Mouse (Mus musculus) limb, embryonic 11.5 days (tissue): ENCODE results near the gene H2-M10.2. TPM values are rescaled to one million over a fixed set of nuclear protein-coding genes. Genes with fewer than 3 reads are reported as not detected.

Experiments
- ATAC-seq: fragments of 200-750 bp; cut with Nextera tagmentation; 2 replicates; pipeline ENCODE4 v1.8.0; 2017; ENCODE audit warnings: low read depth; ENCODE audit not compliant: insufficient number of reproducible peaks, low FRiP score, low TSS enrichment
- DNase-seq: peaks from one replicate; pipeline ENCODE4 v3.0.0-alpha.2; 2015; ENCODE audit warnings: low spot score
- H3K27ac ChIP-seq: fragments of 300-500 bp; sonication (generic); replicated peaks from 2 replicates; pipeline ENCODE4 v1.5.1; 2014; ENCODE audit warnings: low read depth, mild to moderate bottlenecking, low read length
- H3K27me3 ChIP-seq: fragments of 300-500 bp; sonication (generic); 2 replicates; pipeline ENCODE4 v1.6.1; 2014; ENCODE audit warnings: mild to moderate bottlenecking, low read length, mixed read lengths; ENCODE audit not compliant: control insufficient read depth, insufficient read depth
- H3K36me3 ChIP-seq: fragments of 300-500 bp; sonication (generic); 2 replicates; pipeline ENCODE4 v1.6.1; 2014; ENCODE audit warnings: mild to moderate bottlenecking, low read length, moderate library complexity, mixed read lengths; ENCODE audit not compliant: control insufficient read depth, insufficient read depth
- H3K4me1 ChIP-seq: fragments of 300-500 bp; sonication (generic); 2 replicates; pipeline ENCODE4 v1.6.1; 2014; ENCODE audit warnings: low read length, mixed read lengths; ENCODE audit not compliant: control insufficient read depth, insufficient read depth
- H3K4me2 ChIP-seq: fragments of 300-500 bp; sonication (generic); 2 replicates; pipeline ENCODE4 v1.6.1; 2014; ENCODE audit warnings: low read depth, mild to moderate bottlenecking, moderate library complexity; ENCODE audit not compliant: severe bottlenecking
- H3K4me3 ChIP-seq: fragments of 300-500 bp; sonication (generic); 2 replicates; pipeline ENCODE4 v1.5.1; 2014; ENCODE audit warnings: low read depth, low read length
- H3K9ac ChIP-seq: fragments of 300-500 bp; sonication (generic); 2 replicates; pipeline ENCODE4 v1.6.1; 2014; ENCODE audit warnings: mild to moderate bottlenecking, low read length
- H3K9me3 ChIP-seq: fragments of 300-500 bp; sonication (generic); 2 replicates; pipeline ENCODE4 v1.6.1; 2016; ENCODE audit warnings: low read length; ENCODE audit not compliant: control insufficient read depth
- WGBS: fragments of 180-500 bp; shearing (Covaris S2); extraction: QIAGEN DNeasy Blood & Tissue Kit; methylation state at CpG from one replicate; pipeline ENCODE4 v1.1.7; 2014; 5-methylcytosine and 5-hydroxymethylcytosine counted together
- polyA plus RNA-seq: library from polyadenylated mRNA; unstranded; fragments of >200 nt; fragmentation: Nextera tagmentation; extraction: Ambion mirVana; gene quantifications from 2 replicates; pipeline ENCODE4 v1.2.1, GENCODE M21; 2014

The H2-M10.2 gene
- polyA plus RNA-seq, 1 experiment from 2014 or later = 0.13 TPM

GRCm38 (mm10) chr17:36261511-36262166 is 24.7 kb downstream of the H2-M10.2 start:
- Histone ChIP-seq H3K36me3 (peaks cover 17% of the 10 kb centered on the region; the same call in 1 of the 2 replicates), H3K4me2 (no peak overlapping the region), H3K4me1 (no peaks in the 10 kb centered on the region), H3K27me3 (no peaks in the 10 kb centered on the region), H3K9me3 (no peaks in the 10 kb centered on the region), H3K4me3 (no peak overlapping the region), H3K9ac (no peak overlapping the region), H3K27ac (no peak overlapping the region)
- no peak for DNase-seq
- 94% methylated on average over 9 of the region's 9 CpGs for WGBS
- ATAC-seq = no peak

GRCm38 (mm10) chr17:36257969-36258368 is 28.3 kb downstream of the H2-M10.2 start, which contains the start of gene Rpp21:
TSS of gene Rpp21 (minus strand) at chr17:36258069.
- peak within 1 kb of the TSS; percentile 48 for H3K4me2 ChIP-seq
- no peaks in the 10 kb centered on the region for H3K9me3 ChIP-seq
- ATAC-seq (no peak; the same call in 1 of the 2 replicates), DNase-seq (no peak)
- H3K36me3 ChIP-seq = peaks cover 11% of the 10 kb centered on the region; the same call in 1 of the 2 replicates
- peak within 1 kb of the TSS; percentile 75 for H3K4me3 ChIP-seq
- no peaks in the 10 kb centered on the region for H3K4me1 ChIP-seq
- 49% methylated on average over 6 of the region's 6 CpGs for whole genome bisulfite sequencing
- 0 out of 2 replicates have a peak within 1 kb of the TSS, but pooled peaks have one; percentile 36 for H3K27ac ChIP-seq
- peak within 1 kb of the TSS; percentile 80 for H3K9ac ChIP-seq
- H3K27me3 ChIP-seq = no peaks in the 10 kb centered on the region

DNA sequence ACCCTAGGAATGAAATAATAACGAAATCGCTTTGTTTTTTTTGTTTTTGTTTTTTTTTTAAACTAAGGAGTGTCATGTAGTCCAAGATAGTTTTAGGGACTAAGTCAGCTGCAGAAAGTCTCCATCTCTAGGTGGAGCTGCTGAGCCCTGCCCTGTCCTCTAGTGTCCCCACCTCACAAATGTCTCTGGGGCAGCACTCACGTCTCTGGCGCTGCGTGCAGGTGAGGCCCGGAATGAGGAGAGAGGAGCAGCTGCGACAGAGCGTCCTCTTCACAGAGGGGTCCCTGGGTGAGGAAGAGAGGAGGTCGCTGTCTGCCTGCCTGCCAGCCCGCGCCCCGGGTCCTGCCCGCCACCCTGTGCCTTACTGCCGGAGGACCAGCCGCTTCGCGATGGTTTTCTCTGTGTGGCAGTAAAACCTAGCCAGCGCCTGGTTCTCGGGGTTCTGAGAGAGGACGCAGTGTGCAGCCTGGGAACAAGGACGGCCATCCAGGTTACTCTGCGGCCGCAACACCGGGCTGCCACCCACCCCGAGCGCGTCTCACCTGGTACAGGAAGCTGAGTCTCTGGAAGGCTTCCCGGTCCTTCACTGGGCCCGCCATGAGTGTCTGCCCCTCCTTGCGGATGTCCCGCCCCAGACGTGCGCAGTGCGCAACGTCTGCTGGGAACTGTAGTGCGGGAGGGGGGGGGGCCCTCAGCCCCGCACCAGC is 28.9 kb downstream of the H2-M10.2 start:
- Histone ChIP-seq H3K9ac (peak overlapping the region; percentile 80), H3K36me3 (peaks cover 8% of the 10 kb centered on the region; the same call in 1 of the 2 replicates), H3K27me3 (0 out of 2 replicates have a peak, but pooled peaks cover 3% of the 10 kb centered on the region), H3K27ac (0 out of 2 replicates have a peak overlapping the region, but pooled peaks have one; percentile 36), H3K4me3 (peak overlapping the region; percentile 75), H3K9me3 (no peaks in the 10 kb centered on the region), H3K4me1 (no peaks in the 10 kb centered on the region), H3K4me2 (peak overlapping the region; percentile 48)
- ATAC-seq (peak; percentile 92), DNase-seq (peak; percentile 78)
- under 1% methylated on average over 37 of the region's 37 CpGs for WGBS

GRCm38 (mm10) chr17:36253087-36253600 is 33.1 kb downstream of the H2-M10.2 start:
- ATAC-seq = no peak
- Histone ChIP-seq H3K9ac (no peak overlapping the region), H3K4me3 (no peak overlapping the region), H3K27ac (no peak overlapping the region), H3K36me3 (no peaks in the 10 kb centered on the region), H3K9me3 (no peaks in the 10 kb centered on the region), H3K4me2 (no peak overlapping the region), H3K27me3 (peaks cover 21% of the 10 kb centered on the region), H3K4me1 (no peaks in the 10 kb centered on the region)
- WGBS = 67% methylated on average over 6 of the region's 6 CpGs
- DNase-seq = no peak

DNA sequence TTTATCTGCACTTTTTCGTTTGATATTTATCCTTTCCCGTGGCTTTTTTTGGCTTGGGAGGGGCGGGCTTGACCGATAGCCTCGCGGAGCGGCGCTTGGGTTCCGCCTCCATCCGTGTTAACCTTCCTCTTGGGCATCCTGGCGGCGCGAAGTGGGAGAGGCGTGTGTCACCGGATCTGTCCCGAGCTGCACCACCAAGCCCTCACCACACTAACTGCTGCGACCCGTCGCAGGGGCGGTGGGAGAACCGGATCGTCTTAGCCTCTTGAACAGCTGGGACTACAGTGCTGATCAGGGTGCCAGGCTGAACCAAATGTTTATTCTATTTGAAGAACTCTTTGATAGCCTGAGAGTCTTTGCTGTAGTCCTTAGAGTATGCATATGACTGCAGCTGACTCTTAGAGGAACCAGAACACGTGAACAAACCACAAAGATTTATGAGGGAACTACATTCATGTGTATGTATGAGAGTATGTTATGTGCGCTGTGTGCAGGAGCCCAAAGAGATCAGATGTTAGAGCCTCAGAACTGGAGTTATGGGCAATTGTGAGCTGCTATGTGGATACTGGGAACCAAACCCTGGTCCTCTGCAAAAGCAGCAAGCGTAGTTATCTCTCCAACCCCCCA is 33.9 kb downstream of the H2-M10.2 start:
- no peaks in the 10 kb centered on the region for H3K36me3 ChIP-seq
- no peaks in the 10 kb centered on the region for H3K9me3 ChIP-seq
- peak; percentile 62; the same call in 1 of the 2 replicates for ATAC-seq
- no peaks in the 10 kb centered on the region for H3K4me1 ChIP-seq
- peak; percentile 48 for DNase-seq
- 10% methylated on average over 25 of the region's 25 CpGs for WGBS
- H3K4me2 ChIP-seq = peak overlapping the region; percentile 39; the same call in 1 of the 2 replicates
- peaks cover 23% of the 10 kb centered on the region for H3K27me3 ChIP-seq
- no peak overlapping the region for H3K27ac ChIP-seq
- no peak overlapping the region for H3K4me3 ChIP-seq
- no peak overlapping the region for H3K9ac ChIP-seq

GRCm38 (mm10) chr17:36248886-36249285 is 37.4 kb downstream of the H2-M10.2 start:
- Histone ChIP-seq H3K4me3 (no peak overlapping the region), H3K4me2 (no peak overlapping the region)
- WGBS = 17% methylated on average over 33 of the region's 33 CpGs

GRCm38 (mm10) chr17:36245741-36246140 is 40.5 kb downstream of the H2-M10.2 start:
- 86% methylated on average over 2 of the region's 2 CpGs for WGBS
- ATAC-seq (no peak), DNase-seq (no peak)
- Histone ChIP-seq H3K27me3 (peaks cover 19% of the 10 kb centered on the region), H3K9ac (no peak overlapping the region), H3K9me3 (no peaks in the 10 kb centered on the region), H3K4me3 (no peak overlapping the region), H3K36me3 (no peaks in the 10 kb centered on the region), H3K4me1 (peaks cover 4% of the 10 kb centered on the region; the same call in 1 of the 2 replicates), H3K27ac (no peak overlapping the region), H3K4me2 (no peak overlapping the region)

More at GRCm38 (mm10) chr17:36248886-36249285, 37.4 kb downstream of the H2-M10.2 start:
- no peak overlapping the region for H3K27ac ChIP-seq
- H3K36me3 ChIP-seq = no peaks in the 10 kb centered on the region
- peaks cover 23% of the 10 kb centered on the region for H3K27me3 ChIP-seq
- H3K9me3 ChIP-seq = no peaks in the 10 kb centered on the region
- ATAC-seq = no peak
- no peaks in the 10 kb centered on the region for H3K4me1 ChIP-seq
- no peak for DNase-seq
- no peak overlapping the region for H3K9ac ChIP-seq

- ATAC-seq = no peak
- WGBS = 45% methylated on average over 5 of the region's 5 CpGs
Observed at GRCm38 (mm10) chr17:36244031-36244430, 42.3 kb downstream of the H2-M10.2 start.

More at GRCm38 (mm10) chr17:36244031-36244430, 42.3 kb downstream of the H2-M10.2 start:
- Histone ChIP-seq H3K36me3 (no peaks in the 10 kb centered on the region), H3K4me3 (no peak overlapping the region), H3K27ac (no peak overlapping the region), H3K27me3 (peaks cover 14% of the 10 kb centered on the region), H3K4me2 (no peak overlapping the region), H3K9ac (no peak overlapping the region), H3K9me3 (no peaks in the 10 kb centered on the region), H3K4me1 (peaks cover 7% of the 10 kb centered on the region)
- DNase-seq = no peak
